Mouse (Mus musculus): ENCODE results near the gene Casc3.

- TF ChIP-seq CTCF (IDR thresholded peaks at IDR 0.05; ENCODE audit: borderline replicate concordance, insufficient read depth, low read length) (no peak), POLR2A (IDR thresholded peaks at IDR 0.05; ENCODE audit: low read depth, low read length) (no peak)
Measured at GRCm38 (mm10) chr11:98767713-98768112, 37.0 kb upstream of the Casc3 start.

Data from embryonic fibroblast, embryonic 13.5 days (primary cell).